Mouse (Mus musculus) left cerebral cortex, postnatal 4 days (tissue): ENCODE results near the gene Spint3. TPM values are rescaled to one million over a fixed set of nuclear protein-coding genes. Genes with fewer than 3 reads are reported as not detected.

Experiments used
- total RNA-seq, 2 experiments: library from RNA; stranded (reverse); gene quantifications; 2 replicates each; pipeline ENCODE4 v1.2.3; 2021

Gene Spint3
- total RNA-seq, 2 experiments from 2014 or later, result not detected

Other genes with a start within 250 kb of the Spint3 start
- gene Svs5, start 240.7 kb downstream of the Spint3 start, total RNA-seq, result not detected
- gene Slpi, start 184.4 kb downstream of the Spint3 start, total RNA-seq, result under 1 TPM in 1 of 2 experiments, not detected in 1; 0.94 TPM
- gene Rbpjl, start 170.3 kb downstream of the Spint3 start, total RNA-seq, result under 1 TPM; 0.24 to 0.40 TPM
- gene Matn4, start 168.3 kb downstream of the Spint3 start, total RNA-seq, result 1 to 10 TPM; 9.6 to 9.8 TPM
- 10 to 100 TPM in 1 of 2 experiments, 1 to 10 TPM in 1; 9.6 to 12.6 TPM for gene Sdc4, start 129.6 kb downstream of the Spint3 start, total RNA-seq
- gene Sys1, start 116.5 kb downstream of the Spint3 start, total RNA-seq, result 10 to 100 TPM; 42.5 to 45.8 TPM
- 1 to 10 TPM in 1 of 2 experiments, not detected in 1; 2.9 TPM for gene Gm20458, start 112.5 kb downstream of the Spint3 start, total RNA-seq
- gene Trp53tg5, start 99.7 kb downstream of the Spint3 start, total RNA-seq, result not detected
- gene Dbndd2, start 87.4 kb downstream of the Spint3 start, total RNA-seq, result 10 to 100 TPM; 32.6 to 33.5 TPM
- 100 to 1,000 TPM; 109 to 113 TPM for gene Pigt, start 75.9 kb downstream of the Spint3 start, total RNA-seq
- 1 to 10 TPM in 1 of 2 experiments, not detected in 1; 2.1 TPM for gene Wfdc2, start 11.0 kb downstream of the Spint3 start, total RNA-seq
- gene Wfdc6a, start 12.0 kb upstream of the Spint3 start, total RNA-seq, result not detected
- gene Eppin, start 20.1 kb upstream of the Spint3 start, total RNA-seq, result not detected
- under 1 TPM in 1 of 2 experiments, not detected in 1; 0.40 TPM for gene Wfdc6b, start 40.1 kb upstream of the Spint3 start, total RNA-seq
- not detected for gene Wfdc8, start 40.2 kb upstream of the Spint3 start, total RNA-seq
- gene Wfdc16, start 65.3 kb upstream of the Spint3 start, total RNA-seq, result not detected
- gene Wfdc10, start 82.6 kb upstream of the Spint3 start, total RNA-seq, result not detected
- not detected for gene Wfdc9, start 83.1 kb upstream of the Spint3 start, total RNA-seq
- gene Wfdc11, start 100.6 kb upstream of the Spint3 start, total RNA-seq, result not detected
- gene Wfdc13, start 111.6 kb upstream of the Spint3 start, total RNA-seq, result not detected
- not detected for gene Spint4, start 125.0 kb upstream of the Spint3 start, total RNA-seq
- not detected for gene Spint5, start 141.8 kb upstream of the Spint3 start, total RNA-seq
- 1 to 10 TPM in 1 of 2 experiments, under 1 TPM in 1; 0.60 to 1.1 TPM for gene Wfdc3, start 172.5 kb upstream of the Spint3 start, total RNA-seq
- gene Dnttip1, start 172.5 kb upstream of the Spint3 start, total RNA-seq, result 10 to 100 TPM; 35.8 to 38.1 TPM
- 10 to 100 TPM; 10.8 to 14.3 TPM for gene Ube2c, start 196.4 kb upstream of the Spint3 start, total RNA-seq
- not detected for gene Tnnc2, start 206.5 kb upstream of the Spint3 start, total RNA-seq
- gene Snx21, start 212.4 kb upstream of the Spint3 start, total RNA-seq, result 10 to 100 TPM; 52.8 to 56.9 TPM
- gene Acot8, start 231.4 kb upstream of the Spint3 start, total RNA-seq, result 10 to 100 TPM; 20.6 to 20.8 TPM
- gene Zswim3, start 231.6 kb upstream of the Spint3 start, total RNA-seq, result 1 to 10 TPM; 6.9 to 8.0 TPM
- gene Zswim1, start 249.2 kb upstream of the Spint3 start, total RNA-seq, result 10 to 100 TPM; 17.5 to 17.8 TPM